Mouse (Mus musculus): ENCODE data around the gene Prdm10. TPM values are rescaled to one million over a fixed set of nuclear protein-coding genes. Genes with fewer than 3 reads are reported as not detected.

Gene Prdm10
- polyA plus RNA-seq (2012; fragmentation: generic; extraction: Trizol), result 1.9 TPM

DNA sequence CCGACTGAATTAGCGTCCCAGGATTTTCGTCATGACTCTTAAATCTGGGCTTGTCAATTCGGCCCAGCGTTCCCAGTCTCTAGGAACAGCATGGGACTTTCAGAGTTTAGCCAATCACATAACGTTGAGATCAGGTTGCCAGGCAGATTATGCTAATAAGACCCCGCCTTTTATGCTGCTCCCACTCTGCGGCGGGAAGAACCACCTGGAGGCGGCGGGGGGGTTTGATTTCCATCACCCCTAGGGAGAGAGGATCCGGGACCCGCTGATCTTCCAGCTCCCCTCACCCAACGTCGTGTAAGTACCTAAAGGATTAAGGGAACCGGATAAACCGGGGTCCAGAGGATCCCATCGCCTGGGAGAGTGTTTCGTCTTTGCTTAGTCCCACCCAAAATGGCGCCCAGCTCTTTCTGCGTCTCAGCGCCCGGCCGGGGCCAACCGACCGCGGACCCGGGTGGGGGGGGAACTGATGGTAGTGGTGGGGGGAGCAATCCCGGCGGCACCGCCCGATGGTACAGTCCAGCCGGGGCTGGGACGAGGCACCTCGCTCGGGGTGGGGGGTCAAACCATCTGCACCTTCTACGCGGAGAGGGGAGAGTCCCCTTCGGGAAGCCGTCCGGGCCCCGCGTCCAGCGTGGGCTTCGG is at the start of gene Prdm10:
Prdm10 (plus strand) TSS at position 173 of the 645 bp plus-strand sequence.
- H3ac ChIP-seq (ENCODE audit: control insufficient read depth, insufficient read length), result peak within 1 kb of the TSS; percentile 79
- TF ChIP-seq MYOG (IDR thresholded peaks at IDR 0.05; ENCODE audit: control insufficient read depth in 1 of 3, insufficient read depth in 1 of 3, insufficient read length in 2 of 3, low read depth in 2 of 3), result no peak
- no peak for TF ChIP-seq CEBPB (IDR thresholded peaks at IDR 0.05; ENCODE audit: insufficient read depth, poor library complexity, severe bottlenecking)
- peak; percentile 44 for TF ChIP-seq POLR2AphosphoS2 (IDR thresholded peaks at IDR 0.05; ENCODE audit: insufficient read length, low read depth)
- no peaks in the 10 kb centered on the region for H3K27me3 ChIP-seq (ENCODE audit: control insufficient read depth, insufficient read depth, insufficient read length)
- H3K4me3 ChIP-seq, result peak within 1 kb of the TSS; percentile 52
- peaks cover 20% of the 10 kb centered on the region for H3K79me2 ChIP-seq (ENCODE audit: control insufficient read depth, insufficient read depth)
- no peaks in the 10 kb centered on the region for H3K36me3 ChIP-seq (ENCODE audit: control insufficient read depth, insufficient read depth)
- H3K4me2 ChIP-seq (ENCODE audit: low read depth), result peak within 1 kb of the TSS; percentile 82

DNA sequence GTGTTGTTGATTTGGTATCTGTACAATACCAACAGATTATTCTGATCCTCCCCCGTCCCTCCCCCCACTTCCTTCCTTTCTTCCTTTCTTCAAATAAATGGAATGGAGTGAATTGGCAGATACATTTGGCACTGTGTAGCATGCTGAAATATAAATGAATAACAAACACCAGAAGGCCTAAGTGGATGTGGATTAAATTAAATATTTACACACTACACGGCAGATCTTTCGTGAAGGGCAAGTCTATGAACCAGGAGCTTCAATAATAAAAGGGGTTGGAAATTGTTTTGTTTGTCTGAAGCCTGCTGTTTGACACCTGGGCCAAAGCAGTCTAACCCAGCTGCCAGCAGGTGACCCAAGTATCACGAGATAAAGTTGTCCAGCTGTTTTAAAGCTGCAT is 45.3 kb upstream of the Prdm10 start:
- Histone ChIP-seq H3K4me3 (no peak overlapping the region), H3K79me2 (ENCODE audit: control insufficient read depth, insufficient read depth) (no peaks in the 10 kb centered on the region), H3K4me2 (ENCODE audit: low read depth) (no peak overlapping the region), H3ac (ENCODE audit: control insufficient read depth, insufficient read length) (no peak overlapping the region), H3K36me3 (ENCODE audit: control insufficient read depth, insufficient read depth) (no peaks in the 10 kb centered on the region), H3K27me3 (ENCODE audit: control insufficient read depth, insufficient read depth, insufficient read length) (no peaks in the 10 kb centered on the region)
- TF ChIP-seq TCF12 (IDR thresholded peaks at IDR 0.05; ENCODE audit: insufficient read depth, poor library complexity, severe bottlenecking) (no peak), MYOD1 (IDR thresholded peaks at IDR 0.05; ENCODE audit: control insufficient read depth in 1 of 3, insufficient read length in 2 of 3, low read depth in 2 of 3) (no peak), SRF (IDR thresholded peaks at IDR 0.05; ENCODE audit: control insufficient read depth, insufficient read length, low read depth) (no peak), E2F4 (IDR thresholded peaks at IDR 0.05; ENCODE audit: insufficient read depth) (no peak), MAX (IDR thresholded peaks at IDR 0.05; ENCODE audit: low read depth) (no peak), REST (IDR thresholded peaks at IDR 0.05; ENCODE audit: insufficient read depth, insufficient read length) (no peak), POLR2AphosphoS2 (IDR thresholded peaks at IDR 0.05; ENCODE audit: insufficient read length, low read depth) (no peak), POLR2A (IDR thresholded peaks at IDR 0.05; ENCODE audit: insufficient read length, low read depth) (no peak), USF1 (IDR thresholded peaks at IDR 0.05; ENCODE audit: low read depth) (no peak), TCF3 (IDR thresholded peaks at IDR 0.05; ENCODE audit: insufficient read length, low read depth) (no peak), CEBPB (IDR thresholded peaks at IDR 0.05; ENCODE audit: insufficient read depth, poor library complexity, severe bottlenecking) (no peak), MYOG (IDR thresholded peaks at IDR 0.05; ENCODE audit: control insufficient read depth in 1 of 3, insufficient read depth in 1 of 3, insufficient read length in 2 of 3, low read depth in 2 of 3) (no peak)

DNA sequence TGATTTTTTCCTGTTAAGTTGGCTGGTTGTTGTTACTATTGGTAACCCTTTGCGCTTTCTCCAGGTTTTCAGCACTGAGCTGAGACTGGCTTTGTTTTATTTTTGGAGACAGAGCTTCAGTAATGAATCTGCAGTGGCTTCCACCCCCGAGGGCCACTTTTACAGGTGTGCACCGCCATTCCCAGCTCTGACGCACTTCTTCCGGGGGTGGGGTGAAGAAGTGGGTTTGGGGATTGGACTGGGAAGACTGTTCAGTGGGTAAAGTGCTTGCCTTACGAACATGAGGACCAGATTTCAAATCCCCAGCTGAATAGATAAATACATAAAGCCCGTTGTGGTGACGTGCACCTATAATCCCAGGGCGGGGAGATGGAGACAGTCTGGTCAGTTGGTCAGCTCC is 44.8 kb upstream of the Prdm10 start:
- H3K4me3 ChIP-seq, result no peak overlapping the region
- no peaks in the 10 kb centered on the region for H3K79me2 ChIP-seq (ENCODE audit: control insufficient read depth, insufficient read depth)
- H3K27me3 ChIP-seq (ENCODE audit: control insufficient read depth, insufficient read depth, insufficient read length), result no peaks in the 10 kb centered on the region
- TF ChIP-seq MYOD1 (IDR thresholded peaks at IDR 0.05; ENCODE audit: control insufficient read depth in 1 of 3, insufficient read length in 2 of 3, low read depth in 2 of 3) (no peak), POLR2A (IDR thresholded peaks at IDR 0.05; ENCODE audit: insufficient read length, low read depth) (no peak), POLR2AphosphoS2 (IDR thresholded peaks at IDR 0.05; ENCODE audit: insufficient read length, low read depth) (no peak), CEBPB (IDR thresholded peaks at IDR 0.05; ENCODE audit: insufficient read depth, poor library complexity, severe bottlenecking) (no peak), REST (IDR thresholded peaks at IDR 0.05; ENCODE audit: insufficient read depth, insufficient read length) (no peak), USF1 (IDR thresholded peaks at IDR 0.05; ENCODE audit: low read depth) (no peak), TCF3 (IDR thresholded peaks at IDR 0.05; ENCODE audit: insufficient read length, low read depth) (no peak), MAX (IDR thresholded peaks at IDR 0.05; ENCODE audit: low read depth) (no peak), TCF12 (IDR thresholded peaks at IDR 0.05; ENCODE audit: insufficient read depth, poor library complexity, severe bottlenecking) (no peak), E2F4 (IDR thresholded peaks at IDR 0.05; ENCODE audit: insufficient read depth) (no peak), SRF (IDR thresholded peaks at IDR 0.05; ENCODE audit: control insufficient read depth, insufficient read length, low read depth) (no peak)
- no peak overlapping the region for H3K4me2 ChIP-seq (ENCODE audit: low read depth)
- no peak overlapping the region for H3ac ChIP-seq (ENCODE audit: control insufficient read depth, insufficient read length)
- no peaks in the 10 kb centered on the region for H3K36me3 ChIP-seq (ENCODE audit: control insufficient read depth, insufficient read depth)

DNA sequence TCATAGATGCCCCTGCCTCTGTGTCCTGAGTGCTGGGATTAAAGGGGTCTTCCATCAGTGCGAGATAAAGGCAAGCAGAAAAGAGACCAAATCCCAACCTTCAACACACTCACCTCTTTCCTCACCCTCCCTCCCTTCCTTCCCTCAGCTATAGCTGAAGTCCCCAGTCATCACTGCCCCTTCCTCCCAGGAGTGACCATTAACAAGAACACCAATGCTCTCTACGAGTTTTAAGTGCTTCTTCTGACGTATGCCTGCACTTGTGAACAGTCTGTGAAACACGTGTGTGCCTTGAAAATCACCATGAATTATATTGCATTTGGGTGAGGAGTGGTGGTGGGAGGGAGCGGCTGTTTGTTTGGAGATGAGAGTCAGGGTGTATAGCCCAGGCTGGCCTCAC is 44.3 kb upstream of the Prdm10 start:
- TF ChIP-seq MAX (IDR thresholded peaks at IDR 0.05; ENCODE audit: low read depth), result no peak
- TF ChIP-seq E2F4 (IDR thresholded peaks at IDR 0.05; ENCODE audit: insufficient read depth), result no peak
- TF ChIP-seq POLR2AphosphoS2 (IDR thresholded peaks at IDR 0.05; ENCODE audit: insufficient read length, low read depth), result no peak
- no peak for TF ChIP-seq TCF12 (IDR thresholded peaks at IDR 0.05; ENCODE audit: insufficient read depth, poor library complexity, severe bottlenecking)
- TF ChIP-seq USF1 (IDR thresholded peaks at IDR 0.05; ENCODE audit: low read depth), result no peak
- no peak for TF ChIP-seq POLR2A (IDR thresholded peaks at IDR 0.05; ENCODE audit: insufficient read length, low read depth)
- TF ChIP-seq CEBPB (IDR thresholded peaks at IDR 0.05; ENCODE audit: insufficient read depth, poor library complexity, severe bottlenecking), result no peak
- no peak for TF ChIP-seq SRF (IDR thresholded peaks at IDR 0.05; ENCODE audit: control insufficient read depth, insufficient read length, low read depth)
- no peak for TF ChIP-seq TCF3 (IDR thresholded peaks at IDR 0.05; ENCODE audit: insufficient read length, low read depth)
- TF ChIP-seq MYOG (IDR thresholded peaks at IDR 0.05; ENCODE audit: control insufficient read depth in 1 of 3, insufficient read depth in 1 of 3, insufficient read length in 2 of 3, low read depth in 2 of 3), result no peak
- no peak for TF ChIP-seq REST (IDR thresholded peaks at IDR 0.05; ENCODE audit: insufficient read depth, insufficient read length)
- no peak for TF ChIP-seq MYOD1 (IDR thresholded peaks at IDR 0.05; ENCODE audit: control insufficient read depth in 1 of 3, insufficient read length in 2 of 3, low read depth in 2 of 3)

More for the DNA sequence above, 44.3 kb upstream of the Prdm10 start:
- Histone ChIP-seq H3K79me2 (ENCODE audit: control insufficient read depth, insufficient read depth) (no peaks in the 10 kb centered on the region), H3K4me2 (ENCODE audit: low read depth) (no peak overlapping the region), H3K36me3 (ENCODE audit: control insufficient read depth, insufficient read depth) (no peaks in the 10 kb centered on the region), H3K27me3 (ENCODE audit: control insufficient read depth, insufficient read depth, insufficient read length) (no peaks in the 10 kb centered on the region), H3K4me3 (no peak overlapping the region), H3ac (ENCODE audit: control insufficient read depth, insufficient read length) (no peak overlapping the region)

Data from myocyte (in vitro differentiated cells).